Mouse (Mus musculus) layer of hippocampus, postnatal 36 days (tissue): ENCODE results near the gene Gbf1. TPM values are rescaled to one million over a fixed set of nuclear protein-coding genes. Genes with fewer than 3 reads are reported as not detected.

Experiments
- DNase-seq, 2 experiments: peaks; one replicate each; pipeline ENCODE4 v3.0.0; 2022
- total RNA-seq, 2 experiments: library from RNA; stranded (reverse); gene quantifications; 2 replicates each; pipeline ENCODE4 v1.2.3; 2021

Gbf1 gene
- total RNA-seq, 2 experiments from 2014 or later, result 95.3 to 96.3 TPM

- DNase-seq, result peak; percentile 76 to 79
Measured at GRCm38 (mm10) chr19:46316846-46317545, 164.7 kb downstream of the Gbf1 start.

- DNase-seq, result peak in 1 of 2 experiments; percentile 18
Measured at GRCm38 (mm10) chr19:46317546-46317885, 165.2 kb downstream of the Gbf1 start.

- peak; percentile 73 to 74 for DNase-seq
Measured at GRCm38 (mm10) chr19:46318031-46318471, 165.7 kb downstream of the Gbf1 start.

- peak; percentile 89 to 90 for DNase-seq
Measured at GRCm38 (mm10) chr19:46318586-46319378, 166.5 kb downstream of the Gbf1 start.

- DNase-seq, result no peak
Measured at GRCm38 (mm10) chr19:46320076-46320785, 167.9 kb downstream of the Gbf1 start.

GRCm38 (mm10) chr19:46321101-46321943, 169.0 kb downstream of the Gbf1 start:
- DNase-seq, result peak; percentile 62 to 72

- no peak for DNase-seq
Measured at GRCm38 (mm10) chr19:46322144-46322995, 170.1 kb downstream of the Gbf1 start.

- DNase-seq, result no peak
Measured at GRCm38 (mm10) chr19:46322996-46323572, 170.8 kb downstream of the Gbf1 start.

- no peak for DNase-seq
Measured at GRCm38 (mm10) chr19:46323716-46324115, 171.4 kb downstream of the Gbf1 start.

- DNase-seq, result no peak
Measured at GRCm38 (mm10) chr19:46324366-46324765, 172.1 kb downstream of the Gbf1 start.

GRCm38 (mm10) chr19:46324918-46325317, 172.6 kb downstream of the Gbf1 start:
- no peak for DNase-seq

- DNase-seq, result no peak
Measured at GRCm38 (mm10) chr19:46326019-46326755, 173.9 kb downstream of the Gbf1 start.

GRCm38 (mm10) chr19:46326756-46327305, 174.5 kb downstream of the Gbf1 start, which contains the start of gene Psd:
Gene Psd, minus strand, starts transcription at chr19:46327156.
- DNase-seq, result peak; percentile 67 to 74

- DNase-seq, result no peak
Measured at GRCm38 (mm10) chr19:46327531-46328064, 175.3 kb downstream of the Gbf1 start.

GRCm38 (mm10) chr19:46328081-46329030, 176.0 kb downstream of the Gbf1 start, which contains the start of gene Fbxl15:
Gene Fbxl15, plus strand, starts transcription at chr19:46328184.
- peak; percentile 94 to 95 for DNase-seq

GRCm38 (mm10) chr19:46329031-46329641, 176.8 kb downstream of the Gbf1 start:
- DNase-seq, result no peak

- peak; percentile 75 to 76 for DNase-seq
Measured at GRCm38 (mm10) chr19:46329951-46330350, 177.6 kb downstream of the Gbf1 start.

- DNase-seq, result no peak
Measured at GRCm38 (mm10) chr19:46330696-46331095, 178.4 kb downstream of the Gbf1 start.
